Mouse (Mus musculus): ENCODE measurements around the gene Tmem145.

The Tmem145 gene

GRCm38 (mm10) chr7:25277405-25277804, 28.5 kb upstream of the Tmem145 start:
- DNase-seq, result no peak

- DNase-seq, result no peak
Observed at GRCm38 (mm10) chr7:25277998-25278340, 27.9 kb upstream of the Tmem145 start.

GRCm38 (mm10) chr7:25278341-25279075, 27.4 kb upstream of the Tmem145 start:
- peak; percentile 91 for DNase-seq

- peak; percentile 92 for DNase-seq
Observed at GRCm38 (mm10) chr7:25279076-25279860, 26.6 kb upstream of the Tmem145 start.

GRCm38 (mm10) chr7:25279861-25280791, 25.8 kb upstream of the Tmem145 start:
- peak; percentile 76 for DNase-seq

GRCm38 (mm10) chr7:25281166-25281733, 24.7 kb upstream of the Tmem145 start:
- no peak for DNase-seq

- DNase-seq, result peak; percentile 99
Observed at GRCm38 (mm10) chr7:25281734-25282601, 23.9 kb upstream of the Tmem145 start.

GRCm38 (mm10) chr7:25282731-25283211, 23.1 kb upstream of the Tmem145 start:
- DNase-seq, result peak; percentile 44

- DNase-seq, result no peak
Observed at GRCm38 (mm10) chr7:25283637-25284036, 22.3 kb upstream of the Tmem145 start.

GRCm38 (mm10) chr7:25284171-25284570, 21.7 kb upstream of the Tmem145 start:
- DNase-seq, result no peak

- no peak for DNase-seq
Observed at GRCm38 (mm10) chr7:25284766-25285165, 21.1 kb upstream of the Tmem145 start.

- no peak for DNase-seq
Observed at GRCm38 (mm10) chr7:25285511-25286238, 20.2 kb upstream of the Tmem145 start.

- no peak for DNase-seq
Observed at GRCm38 (mm10) chr7:25286989-25287388, 18.9 kb upstream of the Tmem145 start.

GRCm38 (mm10) chr7:25288011-25288410, 17.9 kb upstream of the Tmem145 start:
- DNase-seq, result no peak

GRCm38 (mm10) chr7:25288721-25289120, 17.2 kb upstream of the Tmem145 start:
- DNase-seq, result no peak

- DNase-seq, result no peak
Observed at GRCm38 (mm10) chr7:25289925-25290324, 16.0 kb upstream of the Tmem145 start.

GRCm38 (mm10) chr7:25290463-25290862, 15.4 kb upstream of the Tmem145 start:
- DNase-seq, result no peak

- peak; percentile 54 for DNase-seq
Observed at GRCm38 (mm10) chr7:25290911-25291310, 15.0 kb upstream of the Tmem145 start.

- no peak for DNase-seq
Observed at GRCm38 (mm10) chr7:25292107-25292506, 13.8 kb upstream of the Tmem145 start.

GRCm38 (mm10) chr7:25293191-25293739, 12.6 kb upstream of the Tmem145 start:
- DNase-seq, result no peak

GRCm38 (mm10) chr7:25294495-25294894, 11.4 kb upstream of the Tmem145 start:
- no peak for DNase-seq

All from lung, postnatal 36 days (tissue).